Mouse (Mus musculus) heart, postnatal 0 days (tissue): ENCODE data around the gene Rbl2.

ENCODE experiments used
- CTCF ChIP-seq: IDR thresholded peaks from 2 replicates; pipeline ENCODE4 v1.5.1; 2016; ENCODE audit warnings: antibody characterized with exemption, control low read depth, low read depth
- EP300 ChIP-seq: IDR thresholded peaks from 2 replicates; pipeline ENCODE4 v1.6.1; 2016; ENCODE audit warnings: antibody characterized with exemption, low read depth

- no peak for TF ChIP-seq CTCF
- no peak for TF ChIP-seq EP300
Measured at GRCm38 (mm10) chr8:91132731-91133130, 62.9 kb downstream of the Rbl2 start.
